Mouse (Mus musculus) v-Abl transformed pro-B cells (cell line): ENCODE measurements around the gene Gm11213.

ENCODE experiments used
- in situ Hi-C, 2 experiments: fragments of 400-800 bp; cut with MboI; formaldehyde crosslinking; loops; one replicate each; pipeline ENCODE4 v1.15.1; 2025; ENCODE audit not compliant: unreplicated experiment in 2 of 2

The Gm11213 gene

GRCm38 (mm10) chr4:63585216-63585615 is 19.8 kb downstream of the Gm11213 start:
- in situ Hi-C loops: no loop called here

GRCm38 (mm10) chr4:63582580-63582979 is 22.5 kb downstream of the Gm11213 start:
- in situ Hi-C loops: no loop called here

DNA sequence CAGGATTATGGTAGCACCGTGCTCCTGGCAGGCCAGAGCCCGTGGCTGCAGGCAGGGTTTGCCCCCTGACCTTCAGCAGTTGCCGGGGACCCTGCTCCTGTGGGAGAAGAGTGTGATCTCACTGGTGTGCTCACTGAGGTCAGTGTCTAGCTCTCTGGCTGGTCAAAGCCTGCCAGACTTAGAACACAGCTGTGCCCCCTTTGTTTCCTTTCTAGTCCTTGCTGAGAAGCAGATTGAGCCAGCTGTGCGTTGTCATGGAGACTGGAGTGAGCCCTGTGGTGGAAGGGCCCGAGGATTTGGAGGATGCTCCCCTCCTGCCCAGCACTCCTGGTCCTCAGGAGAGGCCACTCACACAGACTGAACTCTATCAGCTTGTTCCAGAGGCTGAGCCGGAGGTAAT is 25.0 kb downstream of the Gm11213 start:
- in situ Hi-C loops: no loop called here

DNA sequence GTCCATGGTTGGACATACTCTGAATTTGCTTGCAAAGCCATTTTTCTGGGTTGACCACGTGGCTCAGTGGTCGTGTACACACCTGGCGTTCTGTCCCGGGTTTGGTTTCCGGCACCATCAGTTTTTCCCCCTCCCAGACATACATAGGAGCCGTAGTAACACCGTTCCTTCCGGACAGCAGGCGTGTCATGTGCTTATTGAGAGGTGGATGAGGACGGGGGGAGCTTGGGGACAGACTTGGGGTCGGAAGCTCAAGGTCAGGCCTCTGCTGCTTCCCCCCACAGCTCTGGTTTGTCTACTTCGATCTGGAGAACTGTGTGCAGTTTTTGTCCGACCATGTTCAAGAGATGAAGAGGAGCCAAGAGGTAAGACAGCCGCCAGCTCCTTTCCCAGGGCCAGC is 25.4 kb downstream of the Gm11213 start:
- in situ Hi-C loops: no loop called here

DNA sequence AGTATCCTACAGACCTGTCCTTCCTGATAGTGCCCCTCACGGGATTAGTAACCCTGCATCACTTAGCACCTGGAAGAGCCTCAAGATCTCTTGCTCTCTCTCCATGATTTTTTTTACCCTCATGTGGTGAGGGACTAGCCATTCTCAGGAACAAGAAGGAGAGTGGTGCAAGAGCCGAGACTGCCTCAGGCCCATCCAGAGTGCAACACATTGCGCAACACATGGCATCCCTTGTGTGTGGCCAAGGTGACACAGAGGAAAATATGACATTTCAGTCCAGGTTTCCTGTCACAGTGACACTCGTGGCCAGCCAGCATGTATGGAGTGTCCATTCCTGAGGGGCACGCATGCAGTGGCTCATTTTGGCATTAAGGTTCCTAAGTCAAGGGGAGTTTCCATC is 32.4 kb downstream of the Gm11213 start:
- in situ Hi-C loops: no loop called here

DNA sequence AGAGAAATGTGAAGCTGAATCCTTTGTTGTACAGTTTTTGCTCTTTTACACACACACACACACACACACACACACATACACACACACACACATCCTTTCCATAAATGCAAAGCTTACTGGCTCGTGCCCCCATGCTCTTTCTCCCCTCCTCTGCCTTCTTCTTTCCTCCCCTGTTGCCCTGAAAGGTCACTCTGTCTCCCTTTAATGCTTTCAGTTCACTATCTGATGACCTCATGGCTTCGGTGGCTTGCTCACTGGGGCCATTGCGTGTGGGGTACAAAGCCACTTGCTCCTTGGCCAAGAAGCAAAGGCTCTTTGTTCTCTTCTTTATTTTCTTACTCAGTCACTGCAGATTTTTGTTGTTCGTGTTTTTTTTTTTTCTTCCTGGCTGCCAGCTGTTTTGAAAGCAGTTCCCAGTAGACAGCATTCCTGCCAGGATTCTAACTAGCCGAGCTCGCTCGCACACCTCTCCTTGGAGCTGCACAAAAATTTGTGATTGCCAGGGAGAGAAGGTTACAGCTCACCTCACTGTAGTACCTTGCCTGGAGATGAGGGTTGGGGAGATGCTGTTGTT is 34.8 kb downstream of the Gm11213 start:
- in situ Hi-C loops: no loop called here

GRCm38 (mm10) chr4:63569322-63569721 is 35.7 kb downstream of the Gm11213 start:
- in situ Hi-C loops: loop anchor here (10.0 kb wide), 3 partner anchors 195 to 365 kb away; partner anchors contain the start of gene Col27a1 (in 1 of the 2)

GRCm38 (mm10) chr4:63567712-63568390 is 37.2 kb downstream of the Gm11213 start:
- in situ Hi-C loops: loop anchor here (10.0 kb wide), 3 partner anchors 193 to 363 kb away; partner anchors contain the start of gene Col27a1 (in 1 of the 2)

- in situ Hi-C loops: loop anchor here (5.0 to 10.0 kb wide), 6 partner anchors 50 to 358 kb away; partner anchors contain the start of genes Col27a1 (in 1 of the 2) and Tnfsf8 (in 1 of the 2)
Observed at GRCm38 (mm10) chr4:63562742-63563141, 42.3 kb downstream of the Gm11213 start.

GRCm38 (mm10) chr4:63561861-63562675 is 43.0 kb downstream of the Gm11213 start:
- in situ Hi-C loops: loop anchor here (5.0 to 10.0 kb wide), 6 partner anchors 50 to 357 kb away; partner anchors contain the start of genes Col27a1 (in 1 of the 2) and Tnfsf8 (in 1 of the 2)

GRCm38 (mm10) chr4:63560079-63560478 is 45.0 kb downstream of the Gm11213 start:
- in situ Hi-C loops: loop anchor here (5.0 to 10.0 kb wide), 6 partner anchors 48 to 355 kb away; partner anchors contain the start of genes Col27a1 (in 1 of the 2) and Tnfsf8 (in 1 of the 2)

GRCm38 (mm10) chr4:63559127-63559697 is 45.8 kb downstream of the Gm11213 start:
- in situ Hi-C loops: loop anchor here in 1 of 2 experiments (5.0 kb wide), 1 partner anchor 187 kb away; no protein-coding TSS in a partner anchor

GRCm38 (mm10) chr4:63558407-63559081 is 46.5 kb downstream of the Gm11213 start, which contains the start of gene Tmem268:
Gene Tmem268 (plus strand): TSS chr4:63558781.
- in situ Hi-C loops: loop anchor here in 1 of 2 experiments (5.0 kb wide), 1 partner anchor 186 kb away; no protein-coding TSS in a partner anchor

DNA sequence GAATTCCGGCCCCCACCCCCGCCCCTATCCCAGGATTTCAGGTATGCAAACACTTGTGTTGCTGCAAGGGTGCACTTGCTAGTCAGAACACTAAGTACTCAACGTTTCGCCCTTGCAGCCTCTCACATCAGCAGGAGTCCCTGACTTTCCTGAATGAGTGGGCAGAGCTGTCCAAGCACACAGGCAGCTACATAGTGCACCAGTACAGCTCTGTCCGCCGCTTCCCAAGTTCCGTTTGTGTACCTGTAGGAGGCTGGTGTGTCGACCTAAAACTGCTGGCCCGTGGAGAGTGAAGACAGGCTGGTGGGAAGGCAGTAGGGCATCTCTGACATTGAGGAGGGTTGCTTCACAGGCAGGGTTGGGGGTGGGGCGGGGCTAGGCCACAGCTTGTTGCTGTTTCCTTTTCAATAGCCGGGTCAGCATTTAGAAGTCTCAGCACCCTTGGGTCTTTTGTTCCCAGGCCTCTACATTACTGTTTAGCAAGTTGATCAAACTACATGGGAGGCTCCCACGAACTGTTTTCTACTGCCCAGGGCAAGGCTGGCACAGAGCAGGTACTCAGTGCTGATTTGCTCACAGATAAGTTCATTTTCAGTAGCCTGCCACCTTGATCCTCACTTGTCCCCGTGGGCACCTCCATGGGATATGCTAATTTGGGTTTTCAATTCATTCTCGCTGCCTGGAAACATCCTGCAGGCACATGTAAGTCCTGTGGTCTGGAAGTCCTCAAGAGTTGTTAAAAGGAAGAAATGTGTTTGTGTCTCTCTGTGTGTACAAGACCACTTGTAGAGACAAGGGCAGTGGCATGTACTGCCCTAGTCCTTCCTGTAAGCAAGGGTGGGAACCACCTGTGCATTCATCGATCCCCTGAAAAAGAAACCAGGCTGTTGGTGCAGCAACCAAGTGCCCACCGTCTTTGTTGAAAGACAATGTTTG is 47.7 kb downstream of the Gm11213 start:
- in situ Hi-C loops: loop anchor here in 1 of 2 experiments (5.0 kb wide), 1 partner anchor 185 kb away; no protein-coding TSS in a partner anchor

GRCm38 (mm10) chr4:63556665-63557064 is 48.4 kb downstream of the Gm11213 start:
- in situ Hi-C loops: loop anchor here in 1 of 2 experiments (5.0 kb wide), 1 partner anchor 184 kb away; no protein-coding TSS in a partner anchor

DNA sequence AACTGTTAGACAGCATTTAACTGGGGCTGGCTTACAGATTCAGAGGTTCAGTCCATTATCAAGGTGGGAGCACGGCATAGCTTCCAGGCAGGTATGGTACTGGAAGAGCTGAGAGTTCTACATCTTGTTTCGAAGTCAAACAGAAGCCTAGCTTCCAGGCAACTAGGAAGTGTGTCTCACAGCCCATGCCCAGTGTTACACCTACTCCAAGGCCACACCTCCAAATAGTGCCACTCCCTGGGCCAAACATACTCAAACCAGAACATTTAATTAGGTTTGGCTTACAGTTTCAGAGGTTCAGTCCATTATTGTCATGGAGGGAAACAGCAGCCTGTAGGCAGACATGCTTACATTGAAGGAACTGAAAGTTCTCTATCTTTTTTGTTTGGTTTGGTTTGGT is 50.0 kb downstream of the Gm11213 start:
- in situ Hi-C loops: loop anchor here in 1 of 2 experiments (5.0 kb wide), 1 partner anchor 183 kb away; no protein-coding TSS in a partner anchor

- in situ Hi-C loops: loop anchor here in 1 of 2 experiments (5.0 kb wide), 1 partner anchor 182 kb away; no protein-coding TSS in a partner anchor
Observed at GRCm38 (mm10) chr4:63554616-63555015, 50.4 kb downstream of the Gm11213 start.
